Mouse (Mus musculus) heart, postnatal 0 days (tissue): ENCODE results near the gene Anxa6. TPM values are rescaled to one million over a fixed set of nuclear protein-coding genes. Genes with fewer than 3 reads are reported as not detected.
A peak's percentile ranks its signal among the peaks of the same experiment; 100 is the strongest.

Source experiments
- ATAC-seq: fragments of 200-750 bp; cut with Nextera tagmentation; 2 replicates; pipeline ENCODE4 v1.8.0; 2017; ENCODE audit warnings: low read depth, moderate number of reproducible peaks, moderate library complexity; ENCODE audit not compliant: insufficient read depth
- DNase-seq: peaks from one replicate; pipeline ENCODE4 v3.0.0-alpha.2; 2016; ENCODE audit warnings: low spot score
- H3K27ac ChIP-seq: fragments of 300-500 bp; sonication (generic); 2 replicates; pipeline ENCODE4 v1.5.1; 2014; ENCODE audit warnings: low read depth, mild to moderate bottlenecking
- H3K27me3 ChIP-seq: fragments of 300-500 bp; sonication (generic); 2 replicates; pipeline ENCODE4 v1.6.1; 2014; ENCODE audit warnings: low read length, mixed read lengths; ENCODE audit not compliant: control insufficient read depth, insufficient read depth
- H3K36me3 ChIP-seq: fragments of 300-500 bp; sonication (generic); replicated peaks from 2 replicates; pipeline ENCODE4 v1.6.1; 2014; ENCODE audit warnings: low read length, mixed read lengths; ENCODE audit not compliant: control insufficient read depth, insufficient read depth
- H3K4me1 ChIP-seq: fragments of 300-500 bp; sonication (generic); 2 replicates; pipeline ENCODE4 v1.6.1; 2014; ENCODE audit warnings: antibody characterized with exemption; ENCODE audit not compliant: control insufficient read depth, insufficient read depth
- H3K4me2 ChIP-seq: fragments of 300-500 bp; sonication (generic); 2 replicates; pipeline ENCODE4 v1.6.1; 2014; ENCODE audit warnings: low read depth, mild to moderate bottlenecking, low read length, moderate library complexity
- H3K4me3 ChIP-seq: fragments of 300-500 bp; sonication (generic); 2 replicates; pipeline ENCODE4 v1.5.1; 2014; ENCODE audit warnings: low read depth, low read length
- H3K9ac ChIP-seq: fragments of 300-500 bp; sonication (generic); replicated peaks from 2 replicates; pipeline ENCODE4 v1.6.1; 2014; ENCODE audit warnings: low read depth, low read length, mixed read lengths
- H3K9me3 ChIP-seq: fragments of 300-500 bp; sonication (generic); replicated peaks from 2 replicates; pipeline ENCODE4 v1.6.1; 2016; ENCODE audit warnings: low read length; ENCODE audit not compliant: control insufficient read depth
- CTCF ChIP-seq: IDR thresholded peaks from 2 replicates; pipeline ENCODE4 v1.5.1; 2016; ENCODE audit warnings: antibody characterized with exemption, control low read depth, low read depth
- EP300 ChIP-seq: IDR thresholded peaks from 2 replicates; pipeline ENCODE4 v1.6.1; 2016; ENCODE audit warnings: antibody characterized with exemption, low read depth
- WGBS: fragments of 180-500 bp; shearing (Covaris S2); extraction: QIAGEN DNeasy Blood & Tissue Kit; methylation state at CpG from one replicate; pipeline ENCODE4 v1.1.7; 2014; 5-methylcytosine and 5-hydroxymethylcytosine counted together
- polyA plus RNA-seq: library from polyadenylated mRNA; unstranded; fragments of >200 nt; fragmentation: Nextera tagmentation; extraction: Ambion mirVana; gene quantifications from 2 replicates; pipeline ENCODE4 v1.2.1, GENCODE M21; 2015
- total RNA-seq: library from RNA; depleted of rRNA; stranded (reverse); fragments of >200 nt; gene quantifications from 2 replicates; pipeline ENCODE4 v1.2.3, GENCODE M21; 2014; ENCODE audit warnings: low replicate concordance

The Anxa6 gene
- total and polyA plus RNA-seq, 2 experiments from 2014 or later = 250 to 306 TPM

DNA sequence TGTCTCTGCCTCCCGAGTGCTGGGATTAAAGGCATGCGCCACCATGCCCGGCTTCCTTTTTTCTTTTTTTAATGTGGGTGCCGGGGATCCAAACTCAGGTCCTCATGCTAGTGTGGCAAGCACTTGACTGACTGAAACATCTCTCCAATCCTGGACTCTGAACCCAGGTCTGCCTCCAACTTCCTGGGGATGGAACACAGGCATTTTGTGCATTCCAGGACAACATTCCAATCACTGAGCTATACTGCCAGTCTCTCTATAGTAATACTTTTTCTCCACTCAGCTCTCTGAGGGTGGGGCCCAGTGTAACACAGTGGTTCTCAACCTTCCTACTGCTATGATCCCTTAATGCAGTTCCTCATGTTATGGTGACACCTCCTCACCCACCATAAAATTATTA, 58.6 kb downstream of the Anxa6 start:
- Histone ChIP-seq H3K27me3 (no peaks in the 10 kb centered on the region), H3K9me3 (no peaks in the 10 kb centered on the region), H3K9ac (no peak overlapping the region), H3K4me2 (no peak overlapping the region), H3K36me3 (peaks cover 20% of the 10 kb centered on the region), H3K4me1 (peaks cover 13% of the 10 kb centered on the region), H3K4me3 (no peak overlapping the region), H3K27ac (no peak overlapping the region)
- no peak for DNase-seq
- TF ChIP-seq EP300 (no peak), CTCF (no peak)
- 78% methylated on average over 4 of the region's 4 CpGs for WGBS
- no peak; the same call in 1 of the 2 replicates for ATAC-seq

DNA sequence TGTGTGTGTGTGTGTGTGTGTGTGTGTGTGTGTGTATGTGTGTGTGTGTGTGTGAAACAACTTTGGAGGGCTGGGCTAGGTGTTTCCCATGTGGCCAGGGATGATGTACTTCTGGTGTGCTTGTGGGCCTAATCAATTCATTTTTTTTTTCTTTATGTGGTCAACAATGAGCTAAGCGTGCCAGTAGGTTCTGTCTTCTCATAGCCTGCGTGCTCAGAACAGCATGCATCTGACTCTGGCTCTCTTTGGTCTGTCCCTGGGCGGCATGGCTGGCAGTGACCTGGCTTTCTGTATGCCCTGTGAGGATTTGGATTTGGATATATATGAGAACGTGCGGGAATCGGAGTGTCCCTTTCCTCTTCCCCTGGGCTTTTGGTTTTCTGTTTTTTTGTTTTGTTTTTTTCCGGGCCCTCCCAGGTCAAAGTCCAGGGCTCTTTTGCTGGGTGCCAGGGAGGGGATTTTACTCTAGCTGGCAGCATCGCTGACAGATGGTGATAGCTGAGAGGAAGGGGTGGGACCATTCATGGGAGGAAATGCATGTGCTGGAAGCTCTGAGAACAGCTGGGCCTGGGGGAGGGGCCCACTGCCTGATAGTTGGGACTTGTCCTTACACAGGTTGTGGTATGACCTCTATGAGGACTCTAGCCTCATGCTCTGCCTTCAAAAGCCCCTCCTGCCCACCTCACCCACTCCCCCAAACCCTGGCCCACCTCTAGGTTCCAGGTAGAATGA, 59.6 kb downstream of the Anxa6 start:
- H3K36me3 ChIP-seq = peaks cover 10% of the 10 kb centered on the region
- H3K9ac ChIP-seq = no peak overlapping the region
- TF ChIP-seq EP300 = no peak
- no peak for TF ChIP-seq CTCF
- no peak overlapping the region for H3K4me2 ChIP-seq
- peak overlapping the region; percentile 58; the same call in 1 of the 2 replicates for H3K27ac ChIP-seq
- H3K9me3 ChIP-seq = no peaks in the 10 kb centered on the region
- peaks cover 13% of the 10 kb centered on the region for H3K4me1 ChIP-seq
- DNase-seq (peak; percentile 82), ATAC-seq (peak; percentile 82)
- no peak overlapping the region for H3K4me3 ChIP-seq
- H3K27me3 ChIP-seq = no peaks in the 10 kb centered on the region
- 39% methylated on average over 8 of the region's 8 CpGs for WGBS

DNA sequence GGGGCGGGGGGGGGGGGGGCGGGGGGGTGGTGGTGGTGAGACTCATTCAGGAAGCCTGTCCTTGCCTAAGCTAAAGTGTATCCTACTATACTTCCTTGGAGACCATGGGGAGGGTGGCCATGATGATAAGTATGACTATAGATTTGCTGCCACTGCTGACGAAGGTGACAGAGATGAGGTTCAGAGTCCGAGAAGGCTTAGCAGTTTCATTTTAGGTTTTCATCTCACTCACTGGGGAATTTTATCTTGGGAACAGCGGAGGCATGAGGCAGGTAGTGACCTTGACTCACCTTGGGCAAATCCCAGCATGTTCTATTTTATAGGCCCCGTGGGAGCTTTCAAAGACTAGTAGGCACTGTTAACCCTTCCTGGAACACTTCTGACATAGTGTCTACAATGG, 60.5 kb downstream of the Anxa6 start:
- peak overlapping the region; percentile 58; the same call in 1 of the 2 replicates for H3K27ac ChIP-seq
- H3K4me3 ChIP-seq = no peak overlapping the region
- DNase-seq = no peak
- H3K4me2 ChIP-seq = no peak overlapping the region
- H3K27me3 ChIP-seq = no peaks in the 10 kb centered on the region
- WGBS = 56% methylated on average over 4 of the region's 6 CpGs
- no peak for ATAC-seq
- H3K9me3 ChIP-seq = no peaks in the 10 kb centered on the region
- TF ChIP-seq CTCF (no peak), EP300 (no peak)
- H3K36me3 ChIP-seq = peaks cover 2% of the 10 kb centered on the region; the same call in 1 of the 2 replicates
- no peak overlapping the region for H3K9ac ChIP-seq
- peaks cover 13% of the 10 kb centered on the region for H3K4me1 ChIP-seq

GRCm38 (mm10) chr11:54972049-54972723, 61.1 kb downstream of the Anxa6 start:
- Histone ChIP-seq H3K27me3 (no peaks in the 10 kb centered on the region), H3K9ac (no peak overlapping the region), H3K4me3 (no peak overlapping the region), H3K4me1 (peaks cover 13% of the 10 kb centered on the region), H3K36me3 (no peaks in the 10 kb centered on the region), H3K27ac (no peak overlapping the region), H3K4me2 (no peak overlapping the region), H3K9me3 (no peaks in the 10 kb centered on the region)
- TF ChIP-seq CTCF = no peak
- no peak for ATAC-seq
- DNase-seq = no peak
- 47% methylated on average over 4 of the region's 4 CpGs for WGBS

GRCm38 (mm10) chr11:54971365-54972048, 61.7 kb downstream of the Anxa6 start:
- TF ChIP-seq EP300 = no peak
- no peak for TF ChIP-seq CTCF
- H3K4me1 ChIP-seq = peaks cover 13% of the 10 kb centered on the region
- 70% methylated on average over 8 of the region's 8 CpGs for WGBS

More at GRCm38 (mm10) chr11:54971365-54972048, 61.7 kb downstream of the Anxa6 start:
- Histone ChIP-seq H3K9ac (no peak overlapping the region), H3K27ac (no peak overlapping the region), H3K4me2 (no peak overlapping the region), H3K4me3 (no peak overlapping the region), H3K27me3 (no peaks in the 10 kb centered on the region), H3K36me3 (no peaks in the 10 kb centered on the region), H3K9me3 (no peaks in the 10 kb centered on the region)
- DNase-seq (no peak), ATAC-seq (no peak)
